Mouse (Mus musculus): ENCODE measurements around the gene Sdr16c6.

The Sdr16c6 gene

DNA sequence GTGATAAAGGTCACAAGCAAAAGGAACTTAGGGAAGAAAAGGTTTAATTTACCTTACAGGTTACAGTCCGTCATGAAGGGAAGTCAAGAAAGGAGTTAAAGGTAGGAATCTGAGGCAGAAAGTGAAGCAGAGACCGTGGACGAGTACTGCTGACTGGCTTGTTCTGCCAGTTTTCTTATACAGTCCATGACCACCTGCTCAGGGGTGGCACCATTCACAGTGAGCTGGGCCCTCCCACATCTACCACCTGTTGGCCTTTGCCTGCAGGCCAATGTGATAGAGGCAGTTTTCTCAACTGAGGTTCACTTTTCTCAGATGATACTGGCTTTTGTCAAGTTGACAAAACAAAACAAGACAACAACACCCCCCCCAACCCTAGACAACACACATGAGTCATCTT lies at the start of gene Sdr16c6:
Gene Sdr16c6 (minus strand): TSS at position 151 of the 400 bp plus-strand sequence.
- no peak for DNase-seq (ENCODE audit: low read depth, low spot score)

DNA sequence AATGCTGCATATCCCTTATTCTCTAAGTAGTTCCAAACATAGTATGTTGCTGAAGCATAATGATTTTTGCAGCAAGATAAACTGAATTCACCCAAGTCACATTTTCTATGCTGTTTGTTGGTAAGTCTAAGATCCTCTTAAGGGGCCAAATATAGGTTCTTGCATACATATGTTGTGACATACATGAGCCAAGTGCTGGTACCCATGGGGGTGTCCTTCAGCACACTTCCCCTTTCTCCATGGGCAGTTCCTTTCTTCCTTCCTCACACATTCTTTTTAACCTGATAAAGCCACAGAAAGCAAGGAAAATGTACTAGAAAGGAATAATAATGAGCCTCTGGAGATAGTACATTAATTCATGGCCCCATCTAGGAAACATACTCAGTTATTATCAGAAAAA lies 2.9 kb upstream of the Sdr16c6 start:
- no peak for DNase-seq (ENCODE audit: low read depth, low spot score)

DNA sequence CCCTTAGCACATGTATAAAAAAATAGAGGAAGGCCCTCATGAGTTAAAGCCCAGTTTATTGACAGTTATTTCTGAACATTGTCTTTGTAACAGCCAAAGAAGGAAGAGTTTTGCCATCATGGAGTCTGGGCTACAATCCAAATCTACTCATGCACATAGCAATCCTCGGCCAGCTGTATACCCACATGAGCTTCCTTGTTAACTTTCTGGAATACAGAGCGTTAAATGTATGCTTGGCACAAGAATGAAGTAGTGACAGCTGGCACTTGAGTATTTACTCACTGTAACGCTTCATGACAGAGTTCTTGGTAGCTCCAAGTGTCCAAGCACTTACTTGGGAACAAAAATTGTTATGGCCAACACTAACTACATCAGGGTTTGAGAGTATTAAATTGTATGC lies 1.8 kb upstream of the Sdr16c6 start:
- no peak for DNase-seq (ENCODE audit: low read depth, low spot score)

DNA sequence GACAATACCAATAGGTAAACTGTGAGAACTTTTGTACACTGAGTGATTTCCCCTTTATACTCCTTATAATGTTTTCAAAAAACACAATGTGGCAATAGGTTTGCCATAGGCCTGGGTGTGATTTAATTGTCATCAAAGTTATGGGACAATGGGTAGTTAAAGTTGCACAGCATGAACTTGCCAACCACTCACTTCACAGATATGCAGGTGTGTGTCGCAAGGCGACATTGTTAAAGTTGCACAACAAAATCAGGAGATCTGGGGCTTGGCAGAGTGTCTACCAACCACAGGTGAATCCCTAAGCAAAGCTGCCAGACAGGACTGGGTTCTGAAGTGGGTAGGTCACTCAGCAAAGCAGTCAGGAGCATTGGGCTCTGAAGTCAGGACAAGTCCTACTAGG lies 1.3 kb downstream of the Sdr16c6 start:
- no peak for DNase-seq (ENCODE audit: low read depth, low spot score)

Measured in embryo, embryonic 11.5 days (tissue).